Mouse (Mus musculus) liver, embryonic 12.5 days (tissue): ENCODE results near the gene Coro1c. TPM values are rescaled to one million over a fixed set of nuclear protein-coding genes. Genes with fewer than 3 reads are reported as not detected.
A peak's percentile ranks its signal among the peaks of the same experiment; 100 is the strongest.

Source experiments
- ATAC-seq: fragments of 200-750 bp; cut with Nextera tagmentation; 2 replicates; pipeline ENCODE4 v1.8.0; 2017; ENCODE audit warnings: moderate number of reproducible peaks, mild to moderate bottlenecking, moderate library complexity
- H3K27ac ChIP-seq: fragments of 300-500 bp; sonication (generic); 2 replicates; pipeline ENCODE4 v1.5.1; 2016; ENCODE audit warnings: mild to moderate bottlenecking
- H3K27me3 ChIP-seq: fragments of 300-500 bp; sonication (generic); replicated peaks from 2 replicates; pipeline ENCODE4 v1.6.1; 2016; ENCODE audit warnings: mild to moderate bottlenecking, moderate library complexity
- H3K36me3 ChIP-seq: fragments of 300-500 bp; sonication (generic); 2 replicates; pipeline ENCODE4 v1.6.1; 2016; ENCODE audit warnings: mild to moderate bottlenecking, moderate library complexity
- H3K4me1 ChIP-seq: fragments of 300-500 bp; sonication (generic); 2 replicates; pipeline ENCODE4 v1.6.1; 2016
- H3K4me2 ChIP-seq: fragments of 300-500 bp; sonication (generic); 2 replicates; pipeline ENCODE4 v1.6.1; 2016; ENCODE audit warnings: mild to moderate bottlenecking, moderate library complexity
- H3K4me3 ChIP-seq: fragments of 300-500 bp; sonication (generic); 2 replicates; pipeline ENCODE4 v1.5.1; 2016; ENCODE audit warnings: mild to moderate bottlenecking, moderate library complexity
- H3K9ac ChIP-seq: fragments of 300-500 bp; sonication (generic); 2 replicates; pipeline ENCODE4 v1.6.1; 2016; ENCODE audit warnings: mild to moderate bottlenecking, moderate library complexity
- H3K9me3 ChIP-seq: fragments of 300-500 bp; sonication (generic); replicated peaks from 2 replicates; pipeline ENCODE4 v1.6.1; 2016; ENCODE audit warnings: mild to moderate bottlenecking, moderate library complexity
- WGBS: fragments of 180-500 bp; shearing (Covaris S2); methylation state at CpG from one replicate; pipeline ENCODE4 v1.1.7; 2016; ENCODE audit not compliant: insufficient replicate concordance; 5-methylcytosine and 5-hydroxymethylcytosine counted together
- polyA plus RNA-seq: library from polyadenylated mRNA; unstranded; fragments of >200 nt; fragmentation: Nextera tagmentation; extraction: Ambion mirVana; gene quantifications from 2 replicates; pipeline ENCODE4 v1.2.1, GENCODE M21; 2016

Gene Coro1c
- polyA plus RNA-seq, 1 experiment from 2014 or later = 78.7 TPM

- H3K9me3 ChIP-seq = no peaks in the 10 kb centered on the region
- peak overlapping the region; percentile 9; the same call in 1 of the 2 replicates for H3K4me2 ChIP-seq
- no peaks in the 10 kb centered on the region for H3K27me3 ChIP-seq
- no peak for ATAC-seq
- no peak overlapping the region for H3K4me3 ChIP-seq
- H3K4me1 ChIP-seq = peaks cover 71% of the 10 kb centered on the region
- 62% methylated on average over 12 of the region's 12 CpGs for WGBS
- no peak overlapping the region for H3K9ac ChIP-seq
- no peaks in the 10 kb centered on the region; the same call in 1 of the 2 replicates for H3K36me3 ChIP-seq
- no peak overlapping the region for H3K27ac ChIP-seq
These were observed 9.0 kb downstream of the Coro1c start for GRCm38 (mm10) chr5:113899543-113899942.

- no peak overlapping the region for H3K9ac ChIP-seq
- no peak overlapping the region for H3K4me3 ChIP-seq
- peaks cover 3% of the 10 kb centered on the region; the same call in 1 of the 2 replicates for H3K36me3 ChIP-seq
- 76% methylated on average over 7 of the region's 7 CpGs for WGBS
- no peak overlapping the region for H3K27ac ChIP-seq
- H3K27me3 ChIP-seq = no peaks in the 10 kb centered on the region
- H3K9me3 ChIP-seq = no peaks in the 10 kb centered on the region
- H3K4me1 ChIP-seq = peaks cover 47% of the 10 kb centered on the region
- no peak for ATAC-seq
- no peak overlapping the region for H3K4me2 ChIP-seq
These were observed 16.6 kb downstream of the Coro1c start for GRCm38 (mm10) chr5:113892005-113892404.

GRCm38 (mm10) chr5:113890874-113891273, 17.7 kb downstream of the Coro1c start:
- Histone ChIP-seq H3K27ac (no peak overlapping the region), H3K4me1 (peaks cover 50% of the 10 kb centered on the region), H3K9me3 (no peaks in the 10 kb centered on the region), H3K4me3 (no peak overlapping the region), H3K4me2 (no peak overlapping the region), H3K36me3 (peaks cover 3% of the 10 kb centered on the region; the same call in 1 of the 2 replicates), H3K9ac (no peak overlapping the region), H3K27me3 (no peaks in the 10 kb centered on the region)
- ATAC-seq = no peak
- WGBS = 75% methylated on average over 18 of the region's 18 CpGs

- Histone ChIP-seq H3K9ac (no peak overlapping the region), H3K27me3 (no peaks in the 10 kb centered on the region), H3K27ac (no peak overlapping the region), H3K36me3 (0 out of 2 replicates have a peak, but pooled peaks cover 3% of the 10 kb centered on the region), H3K9me3 (no peaks in the 10 kb centered on the region), H3K4me2 (no peak overlapping the region), H3K4me1 (peaks cover 60% of the 10 kb centered on the region), H3K4me3 (no peak overlapping the region)
- whole genome bisulfite sequencing = 53% methylated on average over 4 of the region's 4 CpGs
- ATAC-seq = no peak
These were observed 18.6 kb downstream of the Coro1c start for GRCm38 (mm10) chr5:113889912-113890311.

GRCm38 (mm10) chr5:113889181-113889906, 19.2 kb downstream of the Coro1c start:
- no peak for ATAC-seq
- Histone ChIP-seq H3K27ac (peak overlapping the region; percentile 23; the same call in 1 of the 2 replicates), H3K9ac (no peak overlapping the region), H3K27me3 (no peaks in the 10 kb centered on the region), H3K4me3 (no peak overlapping the region), H3K9me3 (no peaks in the 10 kb centered on the region), H3K4me1 (peaks cover 66% of the 10 kb centered on the region), H3K36me3 (0 out of 2 replicates have a peak, but pooled peaks cover 3% of the 10 kb centered on the region), H3K4me2 (no peak overlapping the region)
- WGBS = 32% methylated on average over 19 of the region's 19 CpGs

- no peak for ATAC-seq
- Histone ChIP-seq H3K4me2 (no peak overlapping the region), H3K9ac (no peak overlapping the region), H3K36me3 (0 out of 2 replicates have a peak, but pooled peaks cover 3% of the 10 kb centered on the region), H3K27ac (0 out of 2 replicates have a peak overlapping the region, but pooled peaks have one; percentile 23), H3K4me3 (no peak overlapping the region), H3K4me1 (peaks cover 76% of the 10 kb centered on the region), H3K27me3 (no peaks in the 10 kb centered on the region), H3K9me3 (no peaks in the 10 kb centered on the region)
- WGBS = 81% methylated on average over 5 of the region's 5 CpGs
These were observed 20.3 kb downstream of the Coro1c start for GRCm38 (mm10) chr5:113888186-113888795.

- Histone ChIP-seq H3K27me3 (no peaks in the 10 kb centered on the region), H3K4me1 (peaks cover 86% of the 10 kb centered on the region), H3K4me2 (no peak overlapping the region), H3K9ac (no peak overlapping the region), H3K27ac (peak overlapping the region; percentile 10; the same call in 1 of the 2 replicates), H3K36me3 (peaks cover 3% of the 10 kb centered on the region; the same call in 1 of the 2 replicates), H3K9me3 (no peaks in the 10 kb centered on the region), H3K4me3 (no peak overlapping the region)
- WGBS = 70% methylated on average over 11 of the region's 11 CpGs
- no peak for ATAC-seq
These were observed 21.4 kb downstream of the Coro1c start for GRCm38 (mm10) chr5:113887132-113887531.

GRCm38 (mm10) chr5:113885623-113886022, 22.9 kb downstream of the Coro1c start:
- WGBS = 48% methylated on average over 8 of the region's 8 CpGs
- H3K9me3 ChIP-seq = no peaks in the 10 kb centered on the region
- H3K27ac ChIP-seq = no peak overlapping the region
- no peak overlapping the region for H3K4me3 ChIP-seq
- H3K9ac ChIP-seq = no peak overlapping the region
- H3K36me3 ChIP-seq = peaks cover 18% of the 10 kb centered on the region
- H3K4me2 ChIP-seq = no peak overlapping the region
- H3K4me1 ChIP-seq = peaks cover 78% of the 10 kb centered on the region
- no peak for ATAC-seq
- H3K27me3 ChIP-seq = no peaks in the 10 kb centered on the region

GRCm38 (mm10) chr5:113884750-113885149, 23.8 kb downstream of the Coro1c start:
- Histone ChIP-seq H3K4me2 (peak overlapping the region; percentile 5; the same call in 1 of the 2 replicates), H3K36me3 (peaks cover 24% of the 10 kb centered on the region), H3K4me3 (no peak overlapping the region), H3K9me3 (no peaks in the 10 kb centered on the region), H3K4me1 (peaks cover 70% of the 10 kb centered on the region), H3K27ac (0 out of 2 replicates have a peak overlapping the region, but pooled peaks have one; percentile 33), H3K9ac (no peak overlapping the region), H3K27me3 (no peaks in the 10 kb centered on the region)
- no peak for ATAC-seq
- WGBS = 71% methylated on average over 7 of the region's 7 CpGs

GRCm38 (mm10) chr5:113883384-113883771, 25.2 kb downstream of the Coro1c start:
- H3K4me3 ChIP-seq = no peak overlapping the region
- 31% methylated on average over 3 of the region's 3 CpGs for whole genome bisulfite sequencing
- peaks cover 38% of the 10 kb centered on the region for H3K36me3 ChIP-seq
- no peak overlapping the region for H3K9ac ChIP-seq
- H3K4me2 ChIP-seq = no peak overlapping the region
- peak; percentile 25; the same call in 1 of the 2 replicates for ATAC-seq
- H3K27me3 ChIP-seq = no peaks in the 10 kb centered on the region
- peaks cover 69% of the 10 kb centered on the region for H3K4me1 ChIP-seq
- H3K27ac ChIP-seq = peak overlapping the region; percentile 31; the same call in 1 of the 2 replicates
- no peaks in the 10 kb centered on the region for H3K9me3 ChIP-seq

GRCm38 (mm10) chr5:113882566-113883383, 25.8 kb downstream of the Coro1c start:
- no peak overlapping the region for H3K4me2 ChIP-seq
- no peak for ATAC-seq
- 71% methylated on average over 15 of the region's 15 CpGs for WGBS
- H3K4me3 ChIP-seq = no peak overlapping the region
- H3K27me3 ChIP-seq = no peaks in the 10 kb centered on the region
- peaks cover 38% of the 10 kb centered on the region for H3K36me3 ChIP-seq
- no peaks in the 10 kb centered on the region for H3K9me3 ChIP-seq
- no peak overlapping the region for H3K9ac ChIP-seq
- peaks cover 68% of the 10 kb centered on the region for H3K4me1 ChIP-seq
- H3K27ac ChIP-seq = peak overlapping the region; percentile 31; the same call in 1 of the 2 replicates
